Mouse (Mus musculus): ENCODE results near the gene Farp2. TPM values are rescaled to one million over a fixed set of nuclear protein-coding genes. Genes with fewer than 3 reads are reported as not detected.
"Not testable (repeated sequence)": the region's sequence is repeated elsewhere in the genome, so short reads cannot be mapped to it uniquely, and the experiment has no call there.

Farp2 gene
- polyA plus RNA-seq, 1 experiment from 2014 or later: 2.7 TPM

DNA sequence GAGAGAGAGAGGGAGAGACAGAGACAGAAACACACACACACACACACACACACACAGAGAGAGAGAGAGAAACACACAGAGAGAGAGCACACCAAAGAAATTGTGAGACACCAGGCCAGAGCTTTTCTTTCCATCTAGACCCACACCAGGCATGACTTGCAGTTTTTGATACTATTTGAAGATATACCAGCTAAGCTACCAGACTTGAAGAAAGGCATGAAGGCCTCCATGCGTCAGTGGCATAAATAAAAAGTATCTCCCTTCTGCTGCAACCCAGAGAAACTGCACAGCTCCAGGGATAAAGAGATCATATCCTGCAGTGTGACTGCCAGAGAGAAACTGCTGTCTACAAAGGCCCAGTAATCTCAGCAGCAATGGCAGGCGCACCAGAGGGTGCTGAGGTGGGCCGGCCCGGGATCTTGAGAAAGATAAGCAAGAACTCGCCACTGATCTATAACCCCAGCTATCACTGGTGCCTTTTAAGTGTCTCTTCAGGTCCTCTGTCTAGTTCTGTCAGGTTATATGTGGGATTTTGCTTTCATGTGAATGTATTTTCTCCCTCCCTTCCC is 137.8 kb downstream of the Farp2 start:
- H3K4me2 ChIP-seq: no peak overlapping the region
- H3K9me3 ChIP-seq (replicated peaks): no peaks in the 10 kb centered on the region
- no peaks in the 10 kb centered on the region for H3K36me3 ChIP-seq (ENCODE audit: poor library complexity, severe bottlenecking)
- no peak overlapping the region for H3K4me3 ChIP-seq
- no peaks in the 10 kb centered on the region for H3K4me1 ChIP-seq
- no peak overlapping the region for H3K27ac ChIP-seq
- no peak overlapping the region for H3K9ac ChIP-seq
- H3K27me3 ChIP-seq: no peaks in the 10 kb centered on the region
- 83% methylated on average over 5 of the region's 5 CpGs for WGBS
- ATAC-seq: no peak

DNA sequence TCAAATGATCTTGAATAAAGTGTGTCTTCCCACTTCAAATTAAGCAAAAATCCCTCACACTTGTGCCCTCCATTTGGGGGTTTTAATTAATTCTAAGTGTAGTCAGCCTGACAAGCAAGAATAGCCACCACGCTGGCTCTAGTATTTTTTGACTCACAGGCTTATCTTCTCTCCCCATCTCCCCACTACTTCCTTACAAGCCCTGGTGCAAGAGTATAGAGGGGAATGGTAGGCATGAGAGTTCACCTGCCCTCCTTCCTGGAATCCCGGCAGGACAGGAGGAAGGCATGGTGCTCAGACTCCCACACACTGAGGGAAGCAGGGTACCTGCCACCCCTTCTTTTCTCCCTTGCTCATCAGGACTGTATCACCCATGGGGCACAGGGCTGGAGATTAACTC is 142.4 kb downstream of the Farp2 start:
- Histone ChIP-seq H3K4me1 (no peaks in the 10 kb centered on the region), H3K27ac (no peak overlapping the region), H3K9ac (no peak overlapping the region), H3K9me3 (replicated peaks) (no peaks in the 10 kb centered on the region), H3K36me3 (ENCODE audit: poor library complexity, severe bottlenecking) (no peaks in the 10 kb centered on the region), H3K4me2 (no peak overlapping the region), H3K27me3 (no peaks in the 10 kb centered on the region), H3K4me3 (no peak overlapping the region)
- 63% methylated on average over 2 of the region's 2 CpGs for WGBS
- ATAC-seq: no peak

GRCm38 (mm10) chr1:93654798-93655197 is 142.9 kb downstream of the Farp2 start:
- no peaks in the 10 kb centered on the region for H3K27me3 ChIP-seq

DNA sequence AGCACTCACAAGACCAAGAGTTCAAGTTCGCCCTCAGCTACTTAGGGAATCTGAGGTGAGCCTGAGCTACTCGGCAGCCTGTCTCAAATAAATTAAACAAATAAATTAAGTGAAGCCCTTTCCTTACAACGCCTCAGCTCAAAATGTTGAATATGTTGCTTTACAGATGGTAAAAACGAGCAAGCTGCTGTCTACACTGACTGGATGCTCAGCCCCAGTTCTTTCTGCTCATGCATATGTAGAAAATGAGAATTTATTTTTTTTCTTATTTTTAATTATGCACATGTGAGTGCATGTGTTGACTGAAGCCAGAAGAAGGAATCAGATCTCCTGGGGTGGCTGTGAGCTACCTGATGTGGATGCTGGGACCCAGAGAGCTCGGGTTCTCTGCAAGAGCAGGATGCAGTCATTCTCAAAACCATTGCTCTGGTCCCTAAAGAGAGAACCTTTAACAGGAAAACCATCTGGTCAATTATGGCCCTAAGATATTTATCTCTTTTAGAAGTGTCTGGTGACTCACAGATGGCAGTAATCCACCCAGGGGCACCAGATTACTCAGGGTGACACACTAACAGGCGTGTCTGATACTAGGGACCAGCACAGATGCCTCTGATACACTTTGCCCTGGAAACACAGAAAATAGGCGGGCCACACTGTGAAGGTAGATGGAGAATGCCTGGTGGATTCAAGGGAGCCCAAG is 144.6 kb downstream of the Farp2 start:
- no peak overlapping the region for H3K4me2 ChIP-seq
- H3K36me3 ChIP-seq (ENCODE audit: poor library complexity, severe bottlenecking): no peaks in the 10 kb centered on the region
- no peak overlapping the region for H3K4me3 ChIP-seq
- no peaks in the 10 kb centered on the region for H3K27me3 ChIP-seq
- no peak for ATAC-seq
- H3K9me3 ChIP-seq (replicated peaks): 0 out of 2 replicates have a peak, but pooled peaks cover 6% of the 10 kb centered on the region
- no peaks in the 10 kb centered on the region for H3K4me1 ChIP-seq
- H3K27ac ChIP-seq: no peak overlapping the region
- no peak overlapping the region for H3K9ac ChIP-seq
- 73% methylated on average over 7 of the region's 7 CpGs for WGBS

More at GRCm38 (mm10) chr1:93654798-93655197, 142.9 kb downstream of the Farp2 start:
- no peak overlapping the region for H3K4me2 ChIP-seq
- no peak overlapping the region for H3K9ac ChIP-seq
- no peak overlapping the region for H3K4me3 ChIP-seq
- ATAC-seq: no peak
- H3K4me1 ChIP-seq: no peaks in the 10 kb centered on the region
- no peaks in the 10 kb centered on the region for H3K36me3 ChIP-seq (ENCODE audit: poor library complexity, severe bottlenecking)
- no peaks in the 10 kb centered on the region for H3K9me3 ChIP-seq (replicated peaks)
- 84% methylated on average over 2 of the region's 2 CpGs for WGBS
- H3K27ac ChIP-seq: no peak overlapping the region

- Histone ChIP-seq H3K27ac (no peak overlapping the region), H3K4me3 (no peak overlapping the region), H3K27me3 (no peaks in the 10 kb centered on the region), H3K4me2 (no peak overlapping the region), H3K9me3 (replicated peaks) (0 out of 2 replicates have a peak, but pooled peaks cover 6% of the 10 kb centered on the region), H3K9ac (no peak overlapping the region), H3K36me3 (ENCODE audit: poor library complexity, severe bottlenecking) (no peaks in the 10 kb centered on the region), H3K4me1 (no peaks in the 10 kb centered on the region)
- 84% methylated on average over 5 of the region's 5 CpGs for WGBS
- no peak for ATAC-seq
These were observed 145.1 kb downstream of the Farp2 start for GRCm38 (mm10) chr1:93657025-93657360.

GRCm38 (mm10) chr1:93658559-93658958 is 146.7 kb downstream of the Farp2 start, which contains the start of gene Stk25:
Gene Stk25 (minus strand): TSS chr1:93658659.
- not testable (repeated sequence) for H3K4me2 ChIP-seq; H3K9ac ChIP-seq; H3K36me3 ChIP-seq (ENCODE audit: poor library complexity, severe bottlenecking); ATAC-seq; H3K4me1 ChIP-seq; H3K4me3 ChIP-seq; H3K9me3 ChIP-seq (replicated peaks); H3K27me3 ChIP-seq; H3K27ac ChIP-seq

DNA sequence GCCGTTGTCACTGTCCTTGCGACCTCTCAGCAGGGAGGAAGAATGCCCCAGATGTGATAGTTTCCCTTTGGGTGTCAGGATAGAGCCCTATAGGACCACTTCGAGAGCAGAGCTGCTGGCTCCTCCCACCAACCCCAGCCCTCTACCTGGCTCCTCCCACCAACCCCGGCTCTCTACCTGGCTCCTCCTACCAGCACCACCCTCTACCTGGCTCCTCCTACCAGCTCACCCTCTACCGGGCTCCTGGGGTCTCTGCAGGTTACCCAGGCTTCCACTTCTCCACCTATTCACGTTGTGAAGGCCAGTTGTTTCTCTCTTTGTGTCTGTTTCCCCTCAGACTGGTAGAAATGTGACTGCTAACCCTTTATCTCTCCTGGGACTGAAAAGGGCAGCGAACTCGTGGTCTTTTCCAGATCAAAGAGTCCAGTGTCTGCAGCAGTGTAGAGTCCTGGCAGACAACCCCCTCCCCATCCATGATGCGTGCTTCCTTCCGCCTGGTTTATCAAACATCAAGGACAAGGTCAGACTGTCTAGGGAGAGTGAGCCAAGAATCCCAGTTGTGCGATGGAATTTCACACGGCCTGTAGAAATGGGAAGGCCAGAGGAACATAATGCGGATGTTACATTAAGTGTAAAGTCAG is 156.0 kb downstream of the Farp2 start:
- Histone ChIP-seq H3K27me3 (no peaks in the 10 kb centered on the region), H3K36me3 (ENCODE audit: poor library complexity, severe bottlenecking) (no peaks in the 10 kb centered on the region), H3K9ac (no peak overlapping the region), H3K9me3 (replicated peaks) (no peaks in the 10 kb centered on the region), H3K4me1 (peaks cover 14% of the 10 kb centered on the region; the same call in 1 of the 2 replicates), H3K27ac (no peak overlapping the region), H3K4me2 (no peak overlapping the region), H3K4me3 (no peak overlapping the region)
- ATAC-seq: 0 out of 2 replicates have a peak, but pooled peaks have one; percentile 22
- 30% methylated on average over 13 of the region's 13 CpGs for WGBS

DNA sequence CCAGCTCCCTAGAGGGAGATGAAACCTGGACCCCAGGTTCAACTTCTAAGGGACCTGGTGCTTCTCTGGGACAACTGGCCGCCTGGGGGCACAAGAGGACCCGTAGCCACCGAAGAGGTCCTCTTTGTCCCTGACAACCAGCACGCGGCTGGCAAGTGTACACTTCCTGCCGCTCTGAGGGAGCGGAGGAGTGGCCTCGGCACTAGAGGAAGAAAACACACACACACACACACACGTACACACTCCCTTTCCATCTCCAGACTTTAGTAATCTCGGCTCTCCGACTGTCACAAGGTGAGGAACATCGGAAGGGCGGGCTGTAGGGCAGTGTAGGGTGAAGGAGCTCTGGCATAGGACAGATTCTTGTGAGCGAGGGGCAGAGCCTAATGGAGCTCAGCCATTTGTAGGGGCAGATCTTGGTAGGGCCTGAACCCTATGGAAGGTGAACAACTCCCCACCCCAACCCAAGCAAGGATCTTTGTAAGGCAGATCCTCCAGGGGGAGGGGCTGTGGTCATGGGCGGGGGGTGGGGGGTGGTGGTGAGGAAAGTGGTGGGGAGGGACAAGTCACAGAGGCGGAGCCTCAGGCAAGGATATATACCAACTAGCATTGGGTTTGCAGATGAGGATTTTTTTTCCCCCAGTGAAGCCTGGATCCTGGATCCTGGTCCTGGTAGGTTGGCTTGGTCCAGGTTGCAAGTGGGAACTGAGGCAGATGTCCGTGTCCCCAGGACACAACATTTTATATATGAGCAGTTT is 157.1 kb downstream of the Farp2 start:
- Histone ChIP-seq H3K4me1 (peaks cover 14% of the 10 kb centered on the region; the same call in 1 of the 2 replicates), H3K4me2 (peak overlapping the region; percentile 64), H3K27ac (peak overlapping the region; percentile 31; the same call in 1 of the 2 replicates), H3K27me3 (no peaks in the 10 kb centered on the region), H3K9me3 (replicated peaks) (no peaks in the 10 kb centered on the region; the same call in 1 of the 2 replicates), H3K4me3 (peak overlapping the region; percentile 39), H3K9ac (peak overlapping the region; percentile 66), H3K36me3 (ENCODE audit: poor library complexity, severe bottlenecking) (no peaks in the 10 kb centered on the region)
- ATAC-seq: peak; percentile 92
- WGBS: 12% methylated on average over 17 of the region's 17 CpGs

DNA sequence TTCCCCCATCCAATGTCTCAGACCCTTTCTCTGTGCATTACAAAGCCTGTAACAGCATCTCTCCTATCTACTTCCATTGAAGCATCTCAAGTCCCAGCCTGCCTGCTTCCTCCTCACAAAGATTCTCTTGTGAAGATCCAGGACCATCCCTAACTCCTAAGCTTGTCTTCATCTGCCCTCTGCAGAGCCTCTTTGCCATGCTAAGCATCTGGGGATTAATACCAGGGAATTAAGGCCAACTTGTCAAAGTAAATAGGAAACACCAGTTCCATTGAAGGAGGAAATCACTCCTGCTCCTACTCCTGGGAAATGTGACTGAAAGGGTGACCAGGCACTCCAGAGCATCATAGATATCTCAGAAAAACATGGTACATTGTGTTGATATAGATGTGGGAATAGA is 158.1 kb downstream of the Farp2 start:
- Histone ChIP-seq H3K27ac (no peak overlapping the region), H3K4me2 (no peak overlapping the region), H3K4me3 (no peak overlapping the region), H3K9ac (no peak overlapping the region), H3K9me3 (replicated peaks) (no peaks in the 10 kb centered on the region; the same call in 1 of the 2 replicates), H3K36me3 (ENCODE audit: poor library complexity, severe bottlenecking) (no peaks in the 10 kb centered on the region), H3K4me1 (peaks cover 14% of the 10 kb centered on the region; the same call in 1 of the 2 replicates), H3K27me3 (no peaks in the 10 kb centered on the region)
- no peak for ATAC-seq

Other genes with a start within 250 kb of the Farp2 start
- gene Mterf4, start 206.2 kb upstream of the Farp2 start, polyA plus RNA-seq (2015; fragmentation: Nextera tagmentation; extraction: Ambion mirVana): 34.3 and 34.5 TPM in 2 replicates
- 71.1 and 76.5 TPM in 2 replicates for gene Ppp1r7, start 169.2 kb upstream of the Farp2 start, polyA plus RNA-seq (2015; fragmentation: Nextera tagmentation; extraction: Ambion mirVana)
- gene Pask, start 168.6 kb upstream of the Farp2 start, polyA plus RNA-seq (2015; fragmentation: Nextera tagmentation; extraction: Ambion mirVana): 14.6 and 17.7 TPM in 2 replicates
- 0.16 TPM in 1 of 2 replicates, not detected in the other for gene Ano7, start 138.1 kb upstream of the Farp2 start, polyA plus RNA-seq (2015; fragmentation: Nextera tagmentation; extraction: Ambion mirVana)
- 82.5 and 97.8 TPM in 2 replicates for gene Hdlbp, start 33.3 kb upstream of the Farp2 start, polyA plus RNA-seq (2015; fragmentation: Nextera tagmentation; extraction: Ambion mirVana)
- gene Stk25, start 146.6 kb downstream of the Farp2 start, polyA plus RNA-seq (2015; fragmentation: Nextera tagmentation; extraction: Ambion mirVana): 222 and 245 TPM in 2 replicates
- 65.3 and 75.9 TPM in 2 replicates for gene Bok, start 173.6 kb downstream of the Farp2 start, polyA plus RNA-seq (2015; fragmentation: Nextera tagmentation; extraction: Ambion mirVana)
- gene Atg4b, start 239.4 kb downstream of the Farp2 start, polyA plus RNA-seq (2015; fragmentation: Nextera tagmentation; extraction: Ambion mirVana): 91.5 and 96.9 TPM in 2 replicates
- gene Thap4, start 242.8 kb downstream of the Farp2 start, polyA plus RNA-seq (2015; fragmentation: Nextera tagmentation; extraction: Ambion mirVana): 38.0 and 43.2 TPM in 2 replicates

Measured in forebrain, embryonic 13.5 days (tissue).